Mouse (Mus musculus) ES-E14 (cell line): ENCODE results near the gene Homer2. TPM values are rescaled to one million over a fixed set of nuclear protein-coding genes. Genes with fewer than 3 reads are reported as not detected.

Experiments
- DNase-seq: peaks from one replicate; pipeline ENCODE4 v3.0.0-alpha.2; 2013; ENCODE audit warnings: low read depth, low spot score
- H3K27ac ChIP-seq: 2 replicates; pipeline ENCODE4 v1.5.1; 2012; ENCODE audit warnings: low read depth, mild to moderate bottlenecking, low read length, moderate library complexity, mixed read lengths; ENCODE audit not compliant: poor library complexity, insufficient read depth, severe bottlenecking
- H3K36me3 ChIP-seq: 2 replicates; pipeline ENCODE4 v1.6.1; 2012; ENCODE audit warnings: mild to moderate bottlenecking, low read length, moderate library complexity, mixed read lengths; ENCODE audit not compliant: control insufficient read depth, poor library complexity, insufficient read depth, severe bottlenecking
- H3K4me1 ChIP-seq, 2 experiments: fragments of 150-350 bp in 1 of 2; sonication (generic) in 1 of 2; 2 replicates each; pipeline ENCODE4 v1.6.1; 2012; ENCODE audit warnings: low read length in 2 of 2, mild to moderate bottlenecking in 1 of 2, mixed read lengths in 1 of 2; ENCODE audit not compliant: control insufficient read depth in 2 of 2, insufficient read depth in 2 of 2, poor library complexity in 1 of 2
- H3K4me3 ChIP-seq, 2 experiments: fragments of 150-350 bp in 1 of 2; sonication (generic) in 1 of 2; 2 replicates each; pipeline ENCODE4 v1.5.1; 2012; ENCODE audit warnings: low read length in 2 of 2, low read depth in 1 of 2, mild to moderate bottlenecking in 1 of 2, mixed read lengths in 1 of 2; ENCODE audit not compliant: insufficient read depth in 1 of 2, poor library complexity in 1 of 2, severe bottlenecking in 1 of 2
- H3K9ac ChIP-seq: 2 replicates; pipeline ENCODE4 v1.6.1; 2012; ENCODE audit warnings: low read depth, mild to moderate bottlenecking, low read length, mixed read lengths; ENCODE audit not compliant: poor library complexity, insufficient read depth, severe bottlenecking
- H3K9me3 ChIP-seq: fragments of 150-350 bp; sonication (generic); 2 replicates; pipeline ENCODE4 v1.6.1; 2012; ENCODE audit warnings: low read depth, mild to moderate bottlenecking, low read length; ENCODE audit not compliant: control insufficient read depth, insufficient read depth
- CHD2 ChIP-seq: IDR thresholded peaks from 2 replicates; pipeline ENCODE4 v1.6.1; 2014; ENCODE audit warnings: mild to moderate bottlenecking, low read depth, low read length, inconsistent platforms
- HCFC1 ChIP-seq: IDR thresholded peaks from 2 replicates; pipeline ENCODE4 v1.6.1; 2012; ENCODE audit warnings: low read length, inconsistent platforms, borderline replicate concordance; ENCODE audit not compliant: insufficient read depth
- MAFK ChIP-seq: IDR thresholded peaks from 2 replicates; pipeline ENCODE4 v1.6.1; 2014; ENCODE audit warnings: mild to moderate bottlenecking, low read depth, low read length, inconsistent platforms; ENCODE audit not compliant: insufficient read depth
- ZC3H11A ChIP-seq: IDR thresholded peaks from 2 replicates; pipeline ENCODE4 v1.6.1; 2012; ENCODE audit warnings: low read depth, mild to moderate bottlenecking, inconsistent platforms, low read length, borderline replicate concordance
- ZNF384 ChIP-seq: IDR thresholded peaks from 2 replicates; pipeline ENCODE4 v1.6.1; 2012; ENCODE audit warnings: low read depth, low read length, inconsistent platforms
- in situ Hi-C, 2 experiments: fragments of 600-800 bp; cut with MboI; formaldehyde crosslinking; loops; one replicate each; pipeline ENCODE4 v1.15.1; 2025; ENCODE audit warnings: low sequenced_read_pairs in 2 of 2, inconsistent platforms in 1 of 2; ENCODE audit not compliant: unreplicated experiment in 2 of 2
- total RNA-seq: library from RNA; depleted of rRNA; stranded (reverse); fragments of 300-350 nt; gene quantifications from 2 replicates; pipeline ENCODE4 v1.2.3, GENCODE M21; 2012

Homer2 gene
- total RNA-seq, 1 experiment, result 6.5 TPM

- Histone ChIP-seq H3K27ac (no peak overlapping the region), H3K4me1 (no peaks in the 10 kb centered on the region), H3K36me3 (no peaks in the 10 kb centered on the region), H3K4me3 (no peak overlapping the region), H3K9me3 (no peaks in the 10 kb centered on the region), H3K9ac (no peak overlapping the region)
- in situ Hi-C loops, result no loop called here
- no peak for DNase-seq
- TF ChIP-seq ZNF384, result no peak
- TF ChIP-seq HCFC1, result no peak
- TF ChIP-seq ZC3H11A, result no peak
- no peak for TF ChIP-seq CHD2
- TF ChIP-seq MAFK, result no peak
Measured at GRCm38 (mm10) chr7:81695763-81696533, 11.4 kb downstream of the Homer2 start.

GRCm38 (mm10) chr7:81691067-81691466 lies 16.3 kb downstream of the Homer2 start:
- Histone ChIP-seq H3K4me3 (no peak overlapping the region), H3K9me3 (no peaks in the 10 kb centered on the region), H3K9ac (no peak overlapping the region), H3K27ac (no peak overlapping the region), H3K4me1 (no peaks in the 10 kb centered on the region), H3K36me3 (no peaks in the 10 kb centered on the region)
- in situ Hi-C loops, result no loop called here
- no peak for DNase-seq
- TF ChIP-seq HCFC1, result no peak
- no peak for TF ChIP-seq MAFK
- no peak for TF ChIP-seq ZNF384
- no peak for TF ChIP-seq CHD2
- TF ChIP-seq ZC3H11A, result no peak

- no peaks in the 10 kb centered on the region for H3K36me3 ChIP-seq
- H3K27ac ChIP-seq, result no peak overlapping the region
- no peak overlapping the region for H3K9ac ChIP-seq
- TF ChIP-seq ZC3H11A, result no peak
- TF ChIP-seq MAFK, result no peak
- TF ChIP-seq ZNF384, result no peak
- TF ChIP-seq HCFC1, result no peak
- no peak for TF ChIP-seq CHD2
- no peak for DNase-seq
- no peak overlapping the region for H3K4me3 ChIP-seq
- no peaks in the 10 kb centered on the region for H3K4me1 ChIP-seq
- in situ Hi-C loops, result no loop called here
- H3K9me3 ChIP-seq, result no peaks in the 10 kb centered on the region
Measured at GRCm38 (mm10) chr7:81689116-81689681, 18.1 kb downstream of the Homer2 start.

GRCm38 (mm10) chr7:81688378-81688777 lies 18.9 kb downstream of the Homer2 start:
- Histone ChIP-seq H3K27ac (no peak overlapping the region), H3K4me3 (no peak overlapping the region), H3K9me3 (no peaks in the 10 kb centered on the region), H3K4me1 (no peaks in the 10 kb centered on the region), H3K9ac (no peak overlapping the region), H3K36me3 (no peaks in the 10 kb centered on the region)
- no peak for DNase-seq
- in situ Hi-C loops, result no loop called here
- TF ChIP-seq ZC3H11A (no peak), ZNF384 (no peak)
